Comparison of ENCODE assay signal across 15 mouse cellular contexts in genomic region chr2:168145437-168145836, GRCm38 (mm10).
A peak's percentile ranks its signal among the peaks of the same experiment; 100 is the strongest.
DNase-seq lines count a peak whose midpoint lies in the region; ATAC-seq and TF ChIP-seq lines count a peak whose summit lies in the region.
"Had no signal": no experiment of that assay in that cellular context is flagged by ENCODE, and none has a peak within 500 bp of the region (broad histone marks: within the 10 kb centered on the region; RNA-seq: fewer than 3 reads in every experiment).

No protein-coding gene starts in this region.

- no peak for TF ChIP-seq POLR2A in lung, adult 2 months (IDR thresholded peaks at IDR 0.05; ENCODE audit: borderline replicate concordance, extremely low read depth, low read depth, low read length)

- H3K36me3 ChIP-seq in heart, embryonic 11.5 days (ENCODE audit: control insufficient read depth, insufficient read depth, low read length): no peaks in the 10 kb centered on the region
- H3K36me3 ChIP-seq in lung, embryonic 16.5 days (ENCODE audit: control insufficient read depth, insufficient read depth, low read length): no peaks in the 10 kb centered on the region
- no peaks in the 10 kb centered on the region for H3K36me3 ChIP-seq in limb, embryonic 15.5 days
- H3K36me3 ChIP-seq: intestine, embryonic 15.5 days; liver, embryonic 15.5 days; midbrain, embryonic 12.5 days; neural tube, embryonic 12.5 days had no signal

- 18% methylated on average over 2 of the region's 2 CpGs for WGBS in heart, embryonic 11.5 days (ENCODE audit: insufficient replicate concordance)
- WGBS in lung, embryonic 16.5 days: 29% methylated on average over 2 of the region's 2 CpGs
- WGBS in lung, adult 2 months: 51% methylated on average over 2 of the region's 2 CpGs
- 18% methylated on average over 2 of the region's 2 CpGs for WGBS in limb, embryonic 15.5 days

- peak; percentile 72 for ATAC-seq in heart, embryonic 11.5 days (replicated peaks; ENCODE audit: insufficient number of reproducible peaks, low FRiP score, low TSS enrichment)
- ATAC-seq in lung, embryonic 16.5 days (ENCODE audit: low read depth): peak; percentile 80
- ATAC-seq in limb, embryonic 15.5 days (ENCODE audit: insufficient number of reproducible peaks, low FRiP score, low TSS enrichment, low read depth): peak; percentile 71; the same call in 1 of the 2 replicates
- no peak for ATAC-seq in activated CD4-positive, CD25-positive, alpha-beta regulatory T cell, adult 4 months
- ATAC-seq: intestine, embryonic 15.5 days had no signal

- H3K27me3 ChIP-seq in heart, embryonic 11.5 days (ENCODE audit: control insufficient read depth, insufficient read depth, low read length): no peaks in the 10 kb centered on the region; the same call in 1 of the 2 replicates
- no peaks in the 10 kb centered on the region for H3K27me3 ChIP-seq in lung, embryonic 16.5 days (ENCODE audit: control insufficient read depth, insufficient read depth, low read depth, low read length)
- no peaks in the 10 kb centered on the region for H3K27me3 ChIP-seq in limb, embryonic 15.5 days
- H3K27me3 ChIP-seq: intestine, embryonic 15.5 days; liver, embryonic 15.5 days; midbrain, embryonic 12.5 days; neural tube, embryonic 12.5 days had no signal

- no peak for DNase-seq in heart, adult 9 months (ENCODE audit: low spot score in 2 of 2)
- no peak for DNase-seq in lung, adult 2 months
- DNase-seq in forelimb bud, embryonic 11.5 days (ENCODE audit: low read depth, low spot score): peak; percentile 83
- no peak for DNase-seq in right cerebral cortex, postnatal 10 days (ENCODE audit: low spot score in 2 of 2)
- DNase-seq: adrenal gland, postnatal 36 days; cerebellum, postnatal 36 days; thymus, postnatal 14 days had no signal

- H3K4me1 ChIP-seq in heart, embryonic 11.5 days (ENCODE audit: control insufficient read depth, insufficient read depth, low read length): peaks cover 6% of the 10 kb centered on the region; the same call in 1 of the 2 replicates
- H3K4me1 ChIP-seq in lung, embryonic 16.5 days (replicated peaks; ENCODE audit: control insufficient read depth, insufficient read depth, low read length): no peaks in the 10 kb centered on the region
- no peaks in the 10 kb centered on the region for H3K4me1 ChIP-seq in lung, adult 2 months (ENCODE audit: control insufficient read depth, insufficient read depth, low read length)
- H3K4me1 ChIP-seq in limb, embryonic 15.5 days: peaks cover 15% of the 10 kb centered on the region
- H3K4me1 ChIP-seq: midbrain, embryonic 12.5 days; neural tube, embryonic 12.5 days had no signal

- H3K4me2 ChIP-seq in heart, embryonic 11.5 days: no peak overlapping the region
- no peak overlapping the region for H3K4me2 ChIP-seq in lung, embryonic 16.5 days (ENCODE audit: low read depth, low read length)
- no peak overlapping the region for H3K4me2 ChIP-seq in limb, embryonic 15.5 days
- H3K4me2 ChIP-seq: intestine, embryonic 15.5 days; liver, embryonic 15.5 days; midbrain, embryonic 12.5 days; neural tube, embryonic 12.5 days had no signal

- no peak overlapping the region for H3K9ac ChIP-seq in heart, embryonic 11.5 days (ENCODE audit: low read depth, low read length)
- no peak overlapping the region for H3K9ac ChIP-seq in lung, embryonic 16.5 days (ENCODE audit: low read length)
- no peak overlapping the region for H3K9ac ChIP-seq in limb, embryonic 15.5 days
- H3K9ac ChIP-seq: intestine, embryonic 15.5 days; liver, embryonic 15.5 days; midbrain, embryonic 12.5 days; neural tube, embryonic 12.5 days had no signal

- no peak overlapping the region for H3K4me3 ChIP-seq in heart, embryonic 11.5 days (ENCODE audit: low read depth, low read length)
- no peak overlapping the region for H3K4me3 ChIP-seq in lung, embryonic 16.5 days (ENCODE audit: low read length)
- no peak overlapping the region for H3K4me3 ChIP-seq in lung, adult 2 months (replicated peaks; ENCODE audit: extremely low read depth, low read depth, low read length)
- H3K4me3 ChIP-seq in limb, embryonic 15.5 days: no peak overlapping the region
- H3K4me3 ChIP-seq: intestine, embryonic 15.5 days; liver, embryonic 15.5 days; midbrain, embryonic 12.5 days; neural tube, embryonic 12.5 days had no signal

- no peak overlapping the region for H3K27ac ChIP-seq in heart, embryonic 11.5 days (ENCODE audit: low read depth, low read length)
- H3K27ac ChIP-seq in lung, embryonic 16.5 days (ENCODE audit: low read length): 0 out of 2 replicates have a peak overlapping the region, but pooled peaks have one; percentile 10
- peak overlapping the region; percentile 75 for H3K27ac ChIP-seq in limb, embryonic 15.5 days
- H3K27ac ChIP-seq: intestine, embryonic 15.5 days; liver, embryonic 15.5 days; midbrain, embryonic 12.5 days; neural tube, embryonic 12.5 days had no signal

- no peaks in the 10 kb centered on the region for H3K9me3 ChIP-seq in heart, embryonic 11.5 days (replicated peaks; ENCODE audit: control insufficient read depth, low read length)
- H3K9me3 ChIP-seq in lung, embryonic 16.5 days (ENCODE audit: control insufficient read depth, low read length): no peaks in the 10 kb centered on the region
- no peaks in the 10 kb centered on the region for H3K9me3 ChIP-seq in limb, embryonic 15.5 days
- H3K9me3 ChIP-seq: intestine, embryonic 15.5 days; liver, embryonic 15.5 days; midbrain, embryonic 12.5 days; neural tube, embryonic 12.5 days had no signal

- TF ChIP-seq CTCF in lung, adult 2 months (IDR thresholded peaks at IDR 0.05; ENCODE audit: insufficient read depth, low read length): no peak
